Mouse (Mus musculus) cerebellum, adult 2 months (tissue): ENCODE data around the gene Acsl5.

Experiments
- CTCF ChIP-seq: fragments of 200-500 bp; IDR thresholded peaks from 2 replicates; pipeline ENCODE4 v1.5.1; 2011; ENCODE audit warnings: low read depth, mild to moderate bottlenecking, control low read depth, low read length, moderate library complexity, borderline replicate concordance; ENCODE audit not compliant: insufficient read depth
- POLR2A ChIP-seq: fragments of 200-500 bp; IDR thresholded peaks from 2 replicates; pipeline ENCODE4 v1.6.1; 2011; ENCODE audit warnings: low read length, control low read depth, borderline replicate concordance; ENCODE audit not compliant: insufficient read depth

- TF ChIP-seq POLR2A: no peak
- no peak for TF ChIP-seq CTCF
Measured at GRCm38 (mm10) chr19:55257656-55258375, 6.1 kb downstream of the Acsl5 start.
